Mouse (Mus musculus) gastrocnemius, adult 2 months (tissue): ENCODE data around the gene Naa80. TPM values are rescaled to one million over a fixed set of nuclear protein-coding genes. Genes with fewer than 3 reads are reported as not detected.

ENCODE experiments used
- DNase-seq: peaks from one replicate; pipeline ENCODE4 v3.0.0; 2022
- H3K27ac ChIP-seq: fragments of 200-600 bp; 2 replicates; pipeline ENCODE4 v1.8.1; 2022; ENCODE audit warnings: mild to moderate bottlenecking
- H3K4me3 ChIP-seq: fragments of 200-600 bp; 2 replicates; pipeline ENCODE4 v1.8.1; 2022; ENCODE audit warnings: mild to moderate bottlenecking, moderate library complexity
- CTCF ChIP-seq: fragments of 200-600 bp; IDR thresholded peaks from 2 replicates; pipeline ENCODE4 v1.8.1; 2022; ENCODE audit warnings: antibody characterized with exemption, mild to moderate bottlenecking, moderate library complexity
- intact Hi-C: fragments of 180-260 bp; cut with DNase I; formaldehyde crosslinking; loops from one replicate; pipeline ENCODE4 v1.15.1; 2025
- long read RNA-seq, 2 experiments: library from polyadenylated mRNA; stranded (forward); transcript quantifications; one replicate each; pipeline ENCODE4 v2.0.0; 2021
- total RNA-seq, 2 experiments: library from RNA; stranded (reverse); gene quantifications; 2 replicates each; pipeline ENCODE4 v1.2.3; 2021

Gene Naa80
- 10 to 100 TPM; 11.8 to 14.7 TPM for total RNA-seq
- long read RNA-seq, experiment 1, transcript Naa80-201 (2 exons, 2,053 nt): major isoform, 14 of 17 reads
- long read RNA-seq, experiment 1, partial matches to known transcripts: 2 of 17 reads
- long read RNA-seq, experiment 1, other reads (novel, unspliced or antisense): 1 of 17 reads
- long read RNA-seq, experiment 2, partial matches to known transcripts: 0 of 5 reads
- long read RNA-seq, experiment 2, other reads (novel, unspliced or antisense): 1 of 5 reads

- no peak for DNase-seq
- TF ChIP-seq CTCF: no peak
- intact Hi-C loops: no loop called here
- peak within 1 kb of the TSS; percentile 82 for H3K4me3 ChIP-seq
- H3K27ac ChIP-seq: peak within 1 kb of the TSS; percentile 97
Measured at GRCm38 (mm10) chr9:107578587-107578986, at the start of gene Naa80. Gene Naa80 (plus strand): TSS chr9:107578887.

DNA sequence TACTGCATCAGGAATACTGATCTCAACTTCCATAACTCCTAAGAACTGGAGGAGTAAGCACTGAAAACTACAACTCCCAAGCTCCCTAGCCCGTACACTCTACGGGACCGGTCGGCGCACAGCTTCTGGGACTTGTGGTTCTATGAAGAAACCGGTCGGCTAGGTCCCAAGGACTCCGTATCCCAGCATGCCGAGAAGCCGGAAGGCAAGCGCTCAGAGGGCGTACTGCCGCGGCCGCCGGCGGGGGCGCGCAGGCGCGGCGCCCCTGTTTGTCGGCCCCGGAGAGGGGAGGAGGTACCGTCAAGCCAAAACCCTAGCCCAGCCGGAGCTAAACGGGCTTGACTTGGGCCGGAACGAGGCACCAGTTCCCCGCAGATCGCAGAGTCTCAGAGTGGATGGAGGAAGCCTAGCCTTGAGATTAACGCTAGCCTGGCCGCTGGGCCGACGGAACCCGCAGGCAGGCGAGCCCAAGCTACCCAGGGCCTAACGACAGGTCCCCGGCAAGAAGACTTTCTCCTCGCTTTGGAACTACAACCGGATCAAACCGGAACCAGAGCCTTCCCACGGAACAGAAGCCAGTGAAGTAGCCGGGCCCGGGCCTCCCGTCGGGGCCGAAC, 44.8 kb upstream of the Naa80 start, which contains the start of gene Tmem115:
Gene Tmem115 (plus strand): TSS at position 155 of the 617 bp plus-strand sequence.
- H3K27ac ChIP-seq: peak within 1 kb of the TSS; percentile 94
- intact Hi-C loops: no loop called here
- TF ChIP-seq CTCF: peak; percentile 26; the same call in 1 of the 2 replicates
- H3K4me3 ChIP-seq: peak within 1 kb of the TSS; percentile 92
- DNase-seq: peak; percentile 95

DNA sequence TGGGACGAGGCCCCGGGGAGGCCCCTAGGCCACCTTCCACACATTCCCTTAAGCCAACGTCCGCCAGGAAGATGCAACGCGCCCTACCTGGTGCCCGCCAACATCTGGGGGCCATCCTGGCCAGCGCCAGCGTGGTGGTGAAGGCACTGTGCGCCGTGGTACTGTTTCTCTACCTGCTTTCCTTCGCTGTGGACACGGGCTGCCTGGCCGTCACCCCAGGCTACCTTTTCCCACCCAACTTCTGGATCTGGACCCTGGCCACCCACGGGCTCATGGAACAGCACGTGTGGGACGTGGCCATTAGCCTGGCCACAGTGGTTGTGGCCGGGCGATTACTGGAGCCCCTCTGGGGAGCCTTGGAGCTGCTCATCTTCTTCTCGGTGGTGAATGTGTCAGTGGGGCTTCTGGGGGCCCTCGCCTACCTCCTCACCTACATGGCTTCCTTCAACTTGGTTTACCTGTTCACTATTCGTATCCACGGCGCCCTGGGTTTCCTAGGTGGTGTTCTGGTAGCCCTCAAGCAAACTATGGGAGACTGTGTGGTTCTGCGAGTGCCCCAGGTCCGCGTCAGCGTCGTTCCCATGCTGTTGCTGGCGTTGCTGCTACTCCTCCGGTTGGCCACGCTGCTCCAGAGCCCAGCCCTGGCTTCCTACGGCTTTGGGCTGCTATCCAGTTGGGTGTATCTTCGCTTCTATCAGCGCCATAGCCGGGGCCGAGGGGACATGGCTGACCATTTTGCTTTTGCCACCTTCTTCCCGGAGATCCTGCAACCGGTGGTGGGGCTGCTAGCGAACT, 44.1 kb upstream of the Naa80 start:
- DNase-seq: peak; percentile 62
- no peak for TF ChIP-seq CTCF
- intact Hi-C loops: no loop called here
- Histone ChIP-seq H3K4me3 (peak overlapping the region; percentile 92), H3K27ac (peak overlapping the region; percentile 94)

DNA sequence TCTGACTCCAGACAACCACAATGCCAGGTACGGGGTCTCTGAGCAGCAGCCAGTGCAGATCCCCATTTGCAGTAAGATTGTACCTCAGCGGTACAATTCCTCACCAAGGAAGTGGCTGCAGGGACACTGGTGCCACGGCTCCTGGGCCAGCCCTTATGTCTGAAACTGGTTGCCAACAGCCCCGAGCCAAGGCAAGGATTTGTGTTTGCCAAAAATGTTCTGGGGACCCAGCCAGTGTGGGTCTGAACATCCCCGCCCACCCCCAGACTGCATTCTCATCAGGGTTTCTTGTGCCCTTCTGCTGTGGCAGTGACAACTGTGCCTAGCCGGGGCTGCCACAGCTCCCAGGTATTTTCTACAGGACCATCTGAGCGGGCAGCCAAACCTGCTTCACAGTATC, 40.5 kb upstream of the Naa80 start:
- DNase-seq: no peak
- TF ChIP-seq CTCF: no peak
- intact Hi-C loops: no loop called here
- Histone ChIP-seq H3K4me3 (no peak overlapping the region), H3K27ac (no peak overlapping the region)

DNA sequence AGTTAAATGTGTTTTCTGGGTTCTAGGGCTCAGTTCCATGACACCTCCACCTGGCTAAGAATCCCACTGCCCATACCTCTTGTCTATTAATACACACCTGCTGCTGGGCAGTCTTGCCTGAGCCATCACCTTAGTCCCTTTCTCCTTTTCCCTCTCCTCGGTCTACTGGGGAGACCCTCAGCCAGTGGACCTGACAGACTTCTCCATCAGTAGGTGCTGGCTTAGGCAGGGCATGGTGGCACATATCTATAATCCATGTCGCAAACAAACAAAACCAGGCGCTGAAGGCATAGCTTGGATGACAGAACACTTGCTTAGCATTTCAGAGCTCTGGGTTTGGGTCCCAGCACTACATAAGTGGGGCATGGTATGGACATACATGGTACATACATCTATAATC, 40.0 kb upstream of the Naa80 start:
- Histone ChIP-seq H3K4me3 (no peak overlapping the region), H3K27ac (no peak overlapping the region)
- DNase-seq: no peak
- intact Hi-C loops: no loop called here
- TF ChIP-seq CTCF: no peak

DNA sequence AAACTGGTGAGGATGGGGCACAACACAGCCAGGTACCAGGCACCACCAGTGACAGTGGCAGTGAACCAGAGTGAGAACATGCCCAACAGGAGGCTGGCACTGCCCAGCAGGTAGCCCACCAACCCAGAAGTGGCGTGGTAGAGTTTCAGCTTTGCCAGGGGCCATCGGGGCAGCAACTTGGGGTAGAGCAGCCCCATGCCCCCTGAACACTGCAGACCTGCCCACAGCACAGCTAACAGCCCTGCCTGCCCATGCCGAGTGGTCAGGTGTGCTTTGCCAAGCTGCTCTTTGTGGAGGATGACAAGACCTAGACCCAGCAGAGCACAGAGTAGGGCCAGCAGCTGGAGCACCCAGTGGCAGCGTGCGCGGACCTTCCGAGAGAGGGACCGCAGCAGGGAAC, 38.7 kb upstream of the Naa80 start:
- no peak overlapping the region for H3K27ac ChIP-seq
- DNase-seq: no peak
- intact Hi-C loops: no loop called here
- H3K4me3 ChIP-seq: no peak overlapping the region
- no peak for TF ChIP-seq CTCF

- DNase-seq: no peak
- H3K4me3 ChIP-seq: no peak overlapping the region
- intact Hi-C loops: no loop called here
- H3K27ac ChIP-seq: no peak overlapping the region
- no peak for TF ChIP-seq CTCF
Measured at GRCm38 (mm10) chr9:107540420-107540819, 38.3 kb upstream of the Naa80 start.

DNA sequence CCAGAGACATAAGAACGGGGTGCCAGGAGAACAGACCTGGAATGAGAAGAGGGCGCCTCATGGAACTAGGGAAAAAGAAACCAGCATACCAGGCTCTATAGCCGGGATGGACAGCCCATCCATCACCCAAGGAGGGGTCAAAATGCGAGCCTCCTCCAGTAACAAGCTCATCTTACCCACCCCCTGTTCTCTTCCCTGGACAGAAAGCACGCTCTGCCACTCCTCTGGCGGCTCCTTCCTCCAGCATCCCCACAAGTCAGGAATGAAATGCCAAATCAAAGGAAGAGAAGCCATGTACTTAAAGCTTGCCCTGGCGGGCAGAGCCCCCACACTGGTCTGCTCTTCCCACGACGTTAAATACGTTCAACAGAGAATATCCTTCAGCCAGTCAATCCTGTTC, 37.7 kb upstream of the Naa80 start:
- intact Hi-C loops: no loop called here
- DNase-seq: no peak
- Histone ChIP-seq H3K27ac (no peak overlapping the region; the same call in 1 of the 2 replicates), H3K4me3 (peak overlapping the region; percentile 88)
- no peak for TF ChIP-seq CTCF

- DNase-seq: peak; percentile 96
- intact Hi-C loops: no loop called here
- TF ChIP-seq CTCF: no peak
- peak within 1 kb of the TSS; percentile 88 for H3K4me3 ChIP-seq
- peak within 1 kb of the TSS; percentile 95 for H3K27ac ChIP-seq
Measured at GRCm38 (mm10) chr9:107541474-107542351, 37.0 kb upstream of the Naa80 start, which contains the start of the genes Cyb561d2 and Nprl2. Gene Cyb561d2 (minus strand): TSS chr9:107542193. Gene Nprl2 (plus strand): TSS chr9:107542226.

DNA sequence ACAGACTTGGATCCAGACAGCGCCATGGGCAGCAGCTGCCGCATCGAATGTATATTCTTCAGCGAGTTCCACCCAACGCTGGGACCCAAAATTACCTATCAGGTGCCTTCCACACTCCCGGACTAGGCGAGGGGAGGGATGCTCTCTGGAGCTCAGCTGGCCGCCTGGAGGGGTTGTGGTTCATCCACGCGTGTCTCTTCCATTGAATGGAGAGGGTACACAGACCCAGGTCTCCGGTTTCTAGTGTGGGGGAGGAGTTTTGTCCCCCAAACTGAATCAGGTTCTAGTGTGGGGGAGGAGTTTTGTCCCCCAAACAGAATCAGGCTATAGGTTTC, 36.4 kb upstream of the Naa80 start:
- Histone ChIP-seq H3K27ac (peak overlapping the region; percentile 95), H3K4me3 (peak overlapping the region; percentile 88)
- no peak for DNase-seq
- no peak for TF ChIP-seq CTCF
- intact Hi-C loops: no loop called here

DNA sequence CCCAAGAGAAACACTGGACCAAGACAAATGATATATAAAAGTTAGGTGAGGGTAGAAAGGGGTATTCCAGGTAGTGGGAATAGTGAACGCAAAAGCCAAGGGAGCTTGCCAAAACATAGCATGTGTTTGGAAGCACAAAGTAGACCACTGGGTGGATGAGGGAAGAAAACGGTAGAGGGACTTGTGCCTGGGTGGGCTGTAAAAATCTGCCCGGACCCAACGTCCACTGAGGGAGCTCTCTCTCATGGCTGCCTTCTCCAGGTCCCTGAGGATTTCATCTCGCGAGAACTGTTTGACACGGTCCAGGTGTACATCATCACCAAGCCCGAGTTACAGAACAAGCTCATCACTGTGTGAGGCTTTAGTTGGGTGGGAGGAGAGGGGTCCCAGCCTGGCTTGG, 36.0 kb upstream of the Naa80 start:
- intact Hi-C loops: no loop called here
- TF ChIP-seq CTCF: no peak

GRCm38 (mm10) chr9:107543299-107543698, 35.4 kb upstream of the Naa80 start:
- no peak for DNase-seq
- intact Hi-C loops: no loop called here
- Histone ChIP-seq H3K4me3 (no peak overlapping the region), H3K27ac (no peak overlapping the region)
- TF ChIP-seq CTCF: no peak

More for the DNA sequence above, 36.0 kb upstream of the Naa80 start:
- Histone ChIP-seq H3K4me3 (peak overlapping the region; percentile 88), H3K27ac (peak overlapping the region; percentile 95)
- DNase-seq: no peak
